Mouse (Mus musculus): ENCODE measurements around the gene Cadps. TPM values are rescaled to one million over a fixed set of nuclear protein-coding genes. Genes with fewer than 3 reads are reported as not detected.

Gene Cadps
- polyA plus RNA-seq, 1 experiment = 6.0 TPM

GRCm38 (mm10) chr14:12388192-12388795 is 434.6 kb downstream of the Cadps start:
- 72% methylated on average over 4 of the region's 4 CpGs for WGBS
- no peak overlapping the region for H3K27ac ChIP-seq (ENCODE audit: control insufficient read depth, insufficient read depth, low read length)
- DNase-seq = no peak
- no peak overlapping the region for H3K4me3 ChIP-seq (ENCODE audit: control insufficient read depth, insufficient read depth, low read length)
- H3K27me3 ChIP-seq (ENCODE audit: control insufficient read depth, insufficient read depth, low read length) = no peaks in the 10 kb centered on the region
- no peaks in the 10 kb centered on the region for H3K36me3 ChIP-seq (ENCODE audit: control insufficient read depth, insufficient read depth, low read length)
- TF ChIP-seq CTCF (IDR thresholded peaks at IDR 0.05; ENCODE audit: borderline replicate concordance, control insufficient read depth, extremely low read depth, insufficient read depth, low read length, poor library complexity) (no peak), POLR2A (IDR thresholded peaks at IDR 0.05; ENCODE audit: control insufficient read depth, extremely low read depth, insufficient read depth, low read length, poor library complexity) (no peak)
- no peaks in the 10 kb centered on the region for H3K4me1 ChIP-seq (replicated peaks; ENCODE audit: control insufficient read depth, insufficient read depth, low read length)

GRCm38 (mm10) chr14:12387176-12387575 is 435.7 kb downstream of the Cadps start:
- no peak for TF ChIP-seq POLR2A (IDR thresholded peaks at IDR 0.05; ENCODE audit: control insufficient read depth, extremely low read depth, insufficient read depth, low read length, poor library complexity)
- no peak for TF ChIP-seq CTCF (IDR thresholded peaks at IDR 0.05; ENCODE audit: borderline replicate concordance, control insufficient read depth, extremely low read depth, insufficient read depth, low read length, poor library complexity)
- Histone ChIP-seq H3K4me3 (ENCODE audit: control insufficient read depth, insufficient read depth, low read length) (no peak overlapping the region), H3K36me3 (ENCODE audit: control insufficient read depth, insufficient read depth, low read length) (no peaks in the 10 kb centered on the region), H3K27ac (ENCODE audit: control insufficient read depth, insufficient read depth, low read length) (no peak overlapping the region), H3K27me3 (ENCODE audit: control insufficient read depth, insufficient read depth, low read length) (no peaks in the 10 kb centered on the region), H3K4me1 (replicated peaks; ENCODE audit: control insufficient read depth, insufficient read depth, low read length) (no peaks in the 10 kb centered on the region)
- 68% methylated on average over 6 of the region's 6 CpGs for WGBS
- DNase-seq = no peak

- no peak overlapping the region for H3K27ac ChIP-seq (ENCODE audit: control insufficient read depth, insufficient read depth, low read length)
- 67% methylated on average over 9 of the region's 9 CpGs for WGBS
- no peak overlapping the region for H3K4me3 ChIP-seq (ENCODE audit: control insufficient read depth, insufficient read depth, low read length)
- no peaks in the 10 kb centered on the region for H3K36me3 ChIP-seq (ENCODE audit: control insufficient read depth, insufficient read depth, low read length)
- DNase-seq = no peak
- no peaks in the 10 kb centered on the region for H3K27me3 ChIP-seq (ENCODE audit: control insufficient read depth, insufficient read depth, low read length)
- TF ChIP-seq CTCF (IDR thresholded peaks at IDR 0.05; ENCODE audit: borderline replicate concordance, control insufficient read depth, extremely low read depth, insufficient read depth, low read length, poor library complexity) = no peak
- no peak for TF ChIP-seq POLR2A (IDR thresholded peaks at IDR 0.05; ENCODE audit: control insufficient read depth, extremely low read depth, insufficient read depth, low read length, poor library complexity)
- no peaks in the 10 kb centered on the region for H3K4me1 ChIP-seq (replicated peaks; ENCODE audit: control insufficient read depth, insufficient read depth, low read length)
Measured at GRCm38 (mm10) chr14:12377883-12378282, 445.0 kb downstream of the Cadps start.

- 74% methylated on average over 2 of the region's 2 CpGs for WGBS
- H3K27me3 ChIP-seq (ENCODE audit: control insufficient read depth, insufficient read depth, low read length) = no peaks in the 10 kb centered on the region
- no peak for DNase-seq
- no peak overlapping the region for H3K27ac ChIP-seq (ENCODE audit: control insufficient read depth, insufficient read depth, low read length)
- TF ChIP-seq CTCF (IDR thresholded peaks at IDR 0.05; ENCODE audit: borderline replicate concordance, control insufficient read depth, extremely low read depth, insufficient read depth, low read length, poor library complexity) (no peak), POLR2A (IDR thresholded peaks at IDR 0.05; ENCODE audit: control insufficient read depth, extremely low read depth, insufficient read depth, low read length, poor library complexity) (no peak)
- H3K36me3 ChIP-seq (ENCODE audit: control insufficient read depth, insufficient read depth, low read length) = no peaks in the 10 kb centered on the region
- no peaks in the 10 kb centered on the region for H3K4me1 ChIP-seq (replicated peaks; ENCODE audit: control insufficient read depth, insufficient read depth, low read length)
- H3K4me3 ChIP-seq (ENCODE audit: control insufficient read depth, insufficient read depth, low read length) = no peak overlapping the region
Measured at GRCm38 (mm10) chr14:12377289-12377688, 445.6 kb downstream of the Cadps start.

- 94% methylated on average over 2 of the region's 2 CpGs for WGBS
- DNase-seq = no peak
- no peak overlapping the region for H3K27ac ChIP-seq (ENCODE audit: control insufficient read depth, insufficient read depth, low read length)
- H3K4me3 ChIP-seq (ENCODE audit: control insufficient read depth, insufficient read depth, low read length) = no peak overlapping the region
- TF ChIP-seq POLR2A (IDR thresholded peaks at IDR 0.05; ENCODE audit: control insufficient read depth, extremely low read depth, insufficient read depth, low read length, poor library complexity) (no peak), CTCF (IDR thresholded peaks at IDR 0.05; ENCODE audit: borderline replicate concordance, control insufficient read depth, extremely low read depth, insufficient read depth, low read length, poor library complexity) (no peak)
- no peaks in the 10 kb centered on the region for H3K36me3 ChIP-seq (ENCODE audit: control insufficient read depth, insufficient read depth, low read length)
- H3K4me1 ChIP-seq (replicated peaks; ENCODE audit: control insufficient read depth, insufficient read depth, low read length) = no peaks in the 10 kb centered on the region
- H3K27me3 ChIP-seq (ENCODE audit: control insufficient read depth, insufficient read depth, low read length) = no peaks in the 10 kb centered on the region
Measured at GRCm38 (mm10) chr14:12375451-12375850, 447.4 kb downstream of the Cadps start.

- Histone ChIP-seq H3K27me3 (ENCODE audit: control insufficient read depth, insufficient read depth, low read length) (peaks cover 2% of the 10 kb centered on the region; the same call in 1 of the 2 replicates), H3K4me1 (replicated peaks; ENCODE audit: control insufficient read depth, insufficient read depth, low read length) (no peaks in the 10 kb centered on the region), H3K27ac (ENCODE audit: control insufficient read depth, insufficient read depth, low read length) (no peak overlapping the region), H3K4me3 (ENCODE audit: control insufficient read depth, insufficient read depth, low read length) (no peak overlapping the region), H3K36me3 (ENCODE audit: control insufficient read depth, insufficient read depth, low read length) (no peaks in the 10 kb centered on the region)
- no peak for TF ChIP-seq POLR2A (IDR thresholded peaks at IDR 0.05; ENCODE audit: control insufficient read depth, extremely low read depth, insufficient read depth, low read length, poor library complexity)
- no peak for TF ChIP-seq CTCF (IDR thresholded peaks at IDR 0.05; ENCODE audit: borderline replicate concordance, control insufficient read depth, extremely low read depth, insufficient read depth, low read length, poor library complexity)
- no peak for DNase-seq
- 24% methylated on average over 16 of the region's 16 CpGs for WGBS
Measured at GRCm38 (mm10) chr14:12350271-12350916, 472.5 kb downstream of the Cadps start.
